Mouse (Mus musculus) lung, embryonic 16.5 days (tissue): ENCODE data around the gene Tbxas1. TPM values are rescaled to one million over a fixed set of nuclear protein-coding genes. Genes with fewer than 3 reads are reported as not detected.

ENCODE experiments used
- ATAC-seq: fragments of 200-750 bp; cut with Nextera tagmentation; 2 replicates; pipeline ENCODE4 v1.8.0; 2017; ENCODE audit warnings: low read depth, mild to moderate bottlenecking, moderate library complexity
- H3K27ac ChIP-seq: fragments of 300-500 bp; sonication (generic); 2 replicates; pipeline ENCODE4 v1.5.1; 2014; ENCODE audit warnings: mild to moderate bottlenecking, control low read depth, low read length
- H3K27me3 ChIP-seq: fragments of 300-500 bp; sonication (generic); 2 replicates; pipeline ENCODE4 v1.6.1; 2014; ENCODE audit warnings: low read depth, low read length, mixed read lengths; ENCODE audit not compliant: control insufficient read depth, insufficient read depth
- H3K36me3 ChIP-seq: fragments of 300-500 bp; sonication (generic); 2 replicates; pipeline ENCODE4 v1.6.1; 2014; ENCODE audit warnings: low read length; ENCODE audit not compliant: control insufficient read depth, insufficient read depth
- H3K4me1 ChIP-seq: fragments of 300-500 bp; sonication (generic); replicated peaks from 2 replicates; pipeline ENCODE4 v1.6.1; 2014; ENCODE audit warnings: low read length, mixed read lengths; ENCODE audit not compliant: control insufficient read depth, insufficient read depth
- H3K4me2 ChIP-seq: fragments of 300-500 bp; sonication (generic); 2 replicates; pipeline ENCODE4 v1.6.1; 2014; ENCODE audit warnings: low read depth, low read length, control low read depth
- H3K4me3 ChIP-seq: fragments of 300-500 bp; sonication (generic); 2 replicates; pipeline ENCODE4 v1.5.1; 2014; ENCODE audit warnings: mild to moderate bottlenecking, low read length, control low read depth
- H3K9ac ChIP-seq: fragments of 300-500 bp; sonication (generic); 2 replicates; pipeline ENCODE4 v1.6.1; 2014; ENCODE audit warnings: low read length, control low read depth
- H3K9me3 ChIP-seq: fragments of 300-500 bp; sonication (generic); 2 replicates; pipeline ENCODE4 v1.6.1; 2016; ENCODE audit warnings: low read length; ENCODE audit not compliant: control insufficient read depth
- WGBS: fragments of 180-500 bp; shearing (Covaris S2); extraction: QIAGEN DNeasy Blood & Tissue Kit; methylation state at CpG from one replicate; pipeline ENCODE4 v1.1.7; 2014; 5-methylcytosine and 5-hydroxymethylcytosine counted together
- polyA plus RNA-seq: library from polyadenylated mRNA; unstranded; fragments of >200 nt; fragmentation: Nextera tagmentation; extraction: Ambion mirVana; gene quantifications from 2 replicates; pipeline ENCODE4 v1.2.1, GENCODE M21; 2015

Tbxas1 gene
- polyA plus RNA-seq, 1 experiment from 2014 or later: 3.9 TPM

DNA sequence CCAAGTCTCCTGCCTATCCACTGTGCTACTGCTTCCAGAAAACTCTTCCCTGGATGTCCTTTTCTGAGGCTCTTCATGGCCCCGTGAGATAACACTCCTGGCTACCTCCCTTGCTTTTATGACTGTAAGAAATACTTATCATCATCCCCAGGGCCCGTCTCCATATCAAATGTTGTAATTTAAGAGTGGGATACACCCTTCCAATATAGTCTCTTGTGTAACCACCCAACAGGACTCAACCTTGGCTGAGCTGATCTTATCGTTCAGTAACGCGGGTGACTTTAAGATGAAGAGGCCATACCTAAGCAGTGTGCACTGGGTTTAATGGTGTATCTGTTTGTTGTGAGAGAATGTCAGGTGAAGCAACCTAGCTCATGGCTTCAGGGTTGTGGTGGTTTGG lies 91.6 kb downstream of the Tbxas1 start:
- WGBS: 88% methylated on average over 5 of the region's 5 CpGs
- Histone ChIP-seq H3K9me3 (no peaks in the 10 kb centered on the region), H3K27ac (no peak overlapping the region), H3K9ac (no peak overlapping the region), H3K4me3 (no peak overlapping the region), H3K4me2 (no peak overlapping the region), H3K4me1 (no peaks in the 10 kb centered on the region), H3K27me3 (no peaks in the 10 kb centered on the region), H3K36me3 (no peaks in the 10 kb centered on the region)
- ATAC-seq: no peak

GRCm38 (mm10) chr6:38967288-38967687 lies 92.1 kb downstream of the Tbxas1 start:
- Histone ChIP-seq H3K4me1 (no peaks in the 10 kb centered on the region), H3K27ac (no peak overlapping the region), H3K36me3 (no peaks in the 10 kb centered on the region), H3K9me3 (no peaks in the 10 kb centered on the region), H3K27me3 (no peaks in the 10 kb centered on the region), H3K4me3 (no peak overlapping the region), H3K4me2 (no peak overlapping the region), H3K9ac (no peak overlapping the region)
- no peak for ATAC-seq
- WGBS: 61% methylated on average over 6 of the region's 6 CpGs

- ATAC-seq: no peak
- Histone ChIP-seq H3K36me3 (no peaks in the 10 kb centered on the region), H3K4me2 (no peak overlapping the region), H3K4me3 (no peak overlapping the region), H3K9ac (no peak overlapping the region), H3K4me1 (no peaks in the 10 kb centered on the region), H3K27ac (no peak overlapping the region), H3K9me3 (no peaks in the 10 kb centered on the region), H3K27me3 (no peaks in the 10 kb centered on the region)
- WGBS: 78% methylated on average over 5 of the region's 5 CpGs
These were observed 92.8 kb downstream of the Tbxas1 start for GRCm38 (mm10) chr6:38967988-38968387.

GRCm38 (mm10) chr6:38969944-38970740 lies 94.9 kb downstream of the Tbxas1 start:
- WGBS: 79% methylated on average over 6 of the region's 6 CpGs
- Histone ChIP-seq H3K4me3 (no peak overlapping the region), H3K27ac (no peak overlapping the region), H3K36me3 (no peaks in the 10 kb centered on the region), H3K9ac (no peak overlapping the region), H3K4me2 (no peak overlapping the region), H3K4me1 (no peaks in the 10 kb centered on the region), H3K27me3 (no peaks in the 10 kb centered on the region), H3K9me3 (no peaks in the 10 kb centered on the region)
- ATAC-seq: no peak

DNA sequence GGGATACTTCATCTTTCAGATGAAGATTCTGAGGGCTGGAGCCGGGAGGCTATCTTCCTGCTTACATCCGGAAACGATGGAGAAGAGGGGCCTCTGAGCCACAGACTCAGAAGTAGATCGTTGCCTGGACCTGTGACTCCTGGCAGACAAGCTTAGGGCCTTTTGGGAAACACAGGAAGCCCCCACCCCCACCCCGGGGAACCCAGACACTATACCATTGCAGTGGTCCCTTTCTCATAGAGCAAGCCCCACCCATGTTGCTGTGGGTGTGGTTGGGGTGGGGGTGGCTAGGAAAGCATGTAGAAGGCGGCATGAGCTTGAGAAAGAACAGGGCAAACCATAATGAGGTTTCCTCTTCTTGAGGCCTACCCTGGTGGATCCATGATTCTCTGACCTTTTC lies 95.6 kb downstream of the Tbxas1 start:
- no peaks in the 10 kb centered on the region for H3K9me3 ChIP-seq
- H3K27me3 ChIP-seq: no peaks in the 10 kb centered on the region
- ATAC-seq: no peak
- H3K9ac ChIP-seq: no peak overlapping the region
- no peak overlapping the region for H3K27ac ChIP-seq
- H3K4me1 ChIP-seq: no peaks in the 10 kb centered on the region
- H3K36me3 ChIP-seq: no peaks in the 10 kb centered on the region
- WGBS: 69% methylated on average over 6 of the region's 6 CpGs
- H3K4me2 ChIP-seq: no peak overlapping the region
- no peak overlapping the region for H3K4me3 ChIP-seq

DNA sequence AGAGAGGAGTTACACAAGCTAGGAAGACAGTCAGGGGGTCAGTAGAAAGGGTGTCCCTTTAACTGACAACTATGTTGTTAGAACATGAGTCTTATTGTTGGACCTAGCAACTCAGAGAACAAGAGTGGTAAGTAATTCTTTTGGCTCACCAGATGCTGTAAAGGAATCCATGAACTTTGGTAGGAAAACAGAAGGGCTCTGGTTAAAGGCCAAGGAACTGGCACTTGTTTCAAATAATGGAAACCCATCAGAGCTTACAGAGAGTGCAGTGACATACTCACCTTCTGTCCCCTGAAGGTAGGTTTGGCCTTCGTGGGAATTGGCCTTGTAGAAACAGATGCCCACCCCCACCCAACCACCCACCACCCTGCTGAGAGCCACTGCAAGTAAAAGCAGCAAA lies 97.6 kb downstream of the Tbxas1 start:
- no peak overlapping the region for H3K27ac ChIP-seq
- 36% methylated on average over 1 of the region's 1 CpGs for WGBS

DNA sequence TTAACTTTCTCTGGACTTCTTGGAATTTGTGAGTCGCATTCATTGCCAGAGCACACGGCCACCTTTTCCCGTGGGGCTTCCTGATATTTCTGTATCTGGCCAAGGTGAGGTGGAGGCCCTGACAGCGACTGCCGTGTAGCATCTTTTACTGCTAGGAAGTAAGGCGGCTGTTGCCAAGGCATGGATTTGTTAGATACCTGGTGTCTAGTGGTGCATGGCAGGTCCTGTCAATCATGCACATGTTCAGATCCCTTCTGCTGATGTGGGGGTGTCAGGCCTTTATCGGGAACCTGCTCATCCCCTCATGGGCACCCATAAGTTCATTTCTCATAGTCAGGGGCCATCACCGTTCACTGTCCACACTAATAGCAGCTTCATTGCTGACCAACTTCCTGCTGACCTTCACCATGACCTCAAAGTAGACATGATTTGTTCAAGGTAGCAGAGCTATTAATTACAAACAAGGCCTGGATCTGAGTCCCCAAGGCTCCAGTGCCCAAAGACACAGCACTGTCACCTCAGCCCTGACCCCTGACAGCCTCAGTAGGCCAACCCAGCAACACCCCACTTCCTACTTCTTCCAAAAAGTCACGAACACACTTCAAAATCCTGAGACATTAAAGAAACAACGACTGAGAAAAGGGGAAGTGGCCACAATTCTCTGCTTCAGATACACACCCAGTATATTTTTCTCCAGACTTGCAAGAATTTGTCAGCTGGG lies 98.4 kb downstream of the Tbxas1 start:
- no peak overlapping the region for H3K27ac ChIP-seq

More for the DNA sequence above, 97.6 kb downstream of the Tbxas1 start:
- ATAC-seq: no peak
- H3K27me3 ChIP-seq: no peaks in the 10 kb centered on the region
- H3K36me3 ChIP-seq: no peaks in the 10 kb centered on the region
- H3K4me2 ChIP-seq: no peak overlapping the region
- H3K9me3 ChIP-seq: no peaks in the 10 kb centered on the region
- H3K9ac ChIP-seq: no peak overlapping the region
- H3K4me3 ChIP-seq: no peak overlapping the region
- no peaks in the 10 kb centered on the region for H3K4me1 ChIP-seq

GRCm38 (mm10) chr6:38974162-38974525 lies 98.9 kb downstream of the Tbxas1 start:
- 68% methylated on average over 1 of the region's 1 CpGs for WGBS

More for the DNA sequence above, 98.4 kb downstream of the Tbxas1 start:
- Histone ChIP-seq H3K9me3 (no peaks in the 10 kb centered on the region), H3K9ac (no peak overlapping the region), H3K4me2 (no peak overlapping the region), H3K27me3 (no peaks in the 10 kb centered on the region), H3K4me1 (no peaks in the 10 kb centered on the region), H3K4me3 (no peak overlapping the region), H3K36me3 (no peaks in the 10 kb centered on the region)
- WGBS: 82% methylated on average over 10 of the region's 10 CpGs
- no peak for ATAC-seq

DNA sequence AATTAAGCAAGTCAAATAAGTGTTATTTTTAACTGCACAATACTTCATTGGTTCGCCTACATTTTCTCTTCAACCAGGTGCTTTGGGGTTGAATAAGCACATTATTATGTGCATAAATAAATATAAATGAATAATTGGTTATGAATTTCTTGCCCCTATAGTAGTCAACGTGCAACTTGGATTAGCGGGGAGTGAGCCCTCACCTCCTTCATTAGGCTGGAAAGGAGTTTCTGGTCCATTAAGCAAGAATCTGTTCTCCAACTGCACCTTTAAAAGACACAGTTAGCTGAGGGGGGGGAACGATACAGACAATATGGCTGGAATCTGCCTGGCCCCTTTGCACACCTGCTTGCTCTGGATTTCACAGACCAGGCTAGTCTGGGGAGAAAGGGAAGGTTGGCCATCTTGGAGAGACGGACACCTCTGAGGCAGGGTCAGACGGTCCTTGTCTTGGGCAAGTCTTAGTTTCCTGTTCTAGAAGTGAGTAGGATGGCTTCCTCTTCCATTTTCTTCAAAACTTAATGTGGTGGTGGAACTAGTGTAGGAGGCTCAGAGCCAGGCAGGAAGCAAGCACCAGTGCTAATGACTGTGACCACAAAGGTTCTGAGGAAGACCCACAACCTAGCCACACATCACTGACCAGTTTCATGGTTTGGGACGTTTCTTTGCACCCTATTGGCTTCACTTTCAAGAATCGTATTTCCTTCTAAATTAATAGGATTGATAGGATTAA lies 99.5 kb downstream of the Tbxas1 start:
- no peak for ATAC-seq
- Histone ChIP-seq H3K9ac (no peak overlapping the region), H3K9me3 (no peaks in the 10 kb centered on the region), H3K27me3 (no peaks in the 10 kb centered on the region), H3K27ac (no peak overlapping the region), H3K36me3 (no peaks in the 10 kb centered on the region), H3K4me3 (no peak overlapping the region), H3K4me2 (no peak overlapping the region), H3K4me1 (no peaks in the 10 kb centered on the region)
- 87% methylated on average over 8 of the region's 8 CpGs for WGBS

More at GRCm38 (mm10) chr6:38974162-38974525, 98.9 kb downstream of the Tbxas1 start:
- H3K4me3 ChIP-seq: no peak overlapping the region
- no peak for ATAC-seq
- no peak overlapping the region for H3K9ac ChIP-seq
- H3K9me3 ChIP-seq: no peaks in the 10 kb centered on the region
- H3K27me3 ChIP-seq: no peaks in the 10 kb centered on the region
- H3K27ac ChIP-seq: no peak overlapping the region
- no peaks in the 10 kb centered on the region for H3K4me1 ChIP-seq
- H3K36me3 ChIP-seq: no peaks in the 10 kb centered on the region
- H3K4me2 ChIP-seq: no peak overlapping the region
